Mouse (Mus musculus) embryonic facial prominence, embryonic 15.5 days (tissue): Measurements from ENCODE around the gene Gm37419. TPM values are rescaled to one million over a fixed set of nuclear protein-coding genes. Genes with fewer than 3 reads are reported as not detected.
A peak's percentile ranks its signal among the peaks of the same experiment; 100 is the strongest.

ENCODE experiments used
- ATAC-seq: fragments of 200-750 bp; cut with Nextera tagmentation; 2 replicates; pipeline ENCODE4 v1.8.0; 2017; ENCODE audit warnings: low read depth, moderate TSS enrichment; ENCODE audit not compliant: insufficient number of reproducible peaks, low FRiP score, low TSS enrichment
- H3K27ac ChIP-seq: fragments of 300-500 bp; sonication (generic); replicated peaks from 2 replicates; pipeline ENCODE4 v1.5.1; 2015; ENCODE audit warnings: mild to moderate bottlenecking, inconsistent platforms
- H3K27me3 ChIP-seq: fragments of 300-500 bp; sonication (generic); 2 replicates; pipeline ENCODE4 v1.6.1; 2015; ENCODE audit warnings: inconsistent platforms
- H3K36me3 ChIP-seq: fragments of 300-500 bp; sonication (generic); 2 replicates; pipeline ENCODE4 v1.6.1; 2015; ENCODE audit warnings: mild to moderate bottlenecking, inconsistent platforms
- H3K4me1 ChIP-seq: fragments of 300-500 bp; sonication (generic); 2 replicates; pipeline ENCODE4 v1.6.1; 2015; ENCODE audit warnings: inconsistent platforms
- H3K4me2 ChIP-seq: fragments of 300-500 bp; sonication (generic); replicated peaks from 2 replicates; pipeline ENCODE4 v1.6.1; 2015; ENCODE audit warnings: mild to moderate bottlenecking, inconsistent platforms
- H3K4me3 ChIP-seq: fragments of 300-500 bp; sonication (generic); replicated peaks from 2 replicates; pipeline ENCODE4 v1.5.1; 2015; ENCODE audit warnings: mild to moderate bottlenecking, inconsistent platforms
- H3K9ac ChIP-seq: fragments of 300-500 bp; sonication (generic); 2 replicates; pipeline ENCODE4 v1.6.1; 2015; ENCODE audit warnings: inconsistent platforms
- H3K9me3 ChIP-seq: fragments of 300-500 bp; sonication (generic); replicated peaks from 2 replicates; pipeline ENCODE4 v1.6.1; 2016; ENCODE audit warnings: inconsistent platforms
- WGBS: fragments of 180-500 bp; shearing (Covaris S2); methylation state at CpG from one replicate; pipeline ENCODE4 v1.1.7; 2015; 5-methylcytosine and 5-hydroxymethylcytosine counted together
- polyA plus RNA-seq: library from polyadenylated mRNA; unstranded; fragments of >200 nt; fragmentation: Nextera tagmentation; extraction: Ambion mirVana; gene quantifications from 2 replicates; pipeline ENCODE4 v1.2.1, GENCODE M21; 2015

Gene Gm37419
- polyA plus RNA-seq, 1 experiment from 2014 or later: not detected

GRCm38 (mm10) chr16:23987341-23988156 is 733 bp upstream of the Gm37419 start:
- 0% methylated on average over 64 of the region's 64 CpGs for WGBS
- peak overlapping the region; percentile 100 for H3K27ac ChIP-seq
- no peaks in the 10 kb centered on the region for H3K36me3 ChIP-seq
- peaks cover 54% of the 10 kb centered on the region for H3K4me1 ChIP-seq
- peak overlapping the region; percentile 96 for H3K4me2 ChIP-seq
- H3K4me3 ChIP-seq: peak overlapping the region; percentile 78
- H3K27me3 ChIP-seq: no peaks in the 10 kb centered on the region
- H3K9ac ChIP-seq: peak overlapping the region; percentile 86
- H3K9me3 ChIP-seq: no peaks in the 10 kb centered on the region
- no peak for ATAC-seq

- Histone ChIP-seq H3K27ac (peak overlapping the region; percentile 100), H3K4me1 (peaks cover 51% of the 10 kb centered on the region), H3K4me3 (peak overlapping the region; percentile 78), H3K9me3 (no peaks in the 10 kb centered on the region), H3K36me3 (no peaks in the 10 kb centered on the region), H3K4me2 (peak overlapping the region; percentile 96), H3K27me3 (no peaks in the 10 kb centered on the region), H3K9ac (peak overlapping the region; percentile 86)
- 0% methylated on average over 13 of the region's 13 CpGs for WGBS
- ATAC-seq: no peak
Measured at GRCm38 (mm10) chr16:23988157-23988465, 171 bp upstream of the Gm37419 start.

GRCm38 (mm10) chr16:23989209-23990160 is 1.2 kb downstream of the Gm37419 start:
- WGBS: 5% methylated on average over 25 of the region's 25 CpGs
- H3K36me3 ChIP-seq: no peaks in the 10 kb centered on the region
- no peaks in the 10 kb centered on the region for H3K27me3 ChIP-seq
- no peak for ATAC-seq
- peak overlapping the region; percentile 78 for H3K4me3 ChIP-seq
- H3K9me3 ChIP-seq: no peaks in the 10 kb centered on the region
- peak overlapping the region; percentile 86 for H3K9ac ChIP-seq
- H3K27ac ChIP-seq: peak overlapping the region; percentile 100
- peak overlapping the region; percentile 96 for H3K4me2 ChIP-seq
- H3K4me1 ChIP-seq: peaks cover 48% of the 10 kb centered on the region

- no peak for ATAC-seq
- peak overlapping the region; percentile 78 for H3K4me3 ChIP-seq
- H3K9me3 ChIP-seq: no peaks in the 10 kb centered on the region
- H3K27ac ChIP-seq: 0 out of 2 replicates have a peak overlapping the region, but pooled peaks have one; percentile 100
- no peaks in the 10 kb centered on the region for H3K27me3 ChIP-seq
- WGBS: 39% methylated on average over 11 of the region's 11 CpGs
- H3K4me1 ChIP-seq: peaks cover 41% of the 10 kb centered on the region
- H3K36me3 ChIP-seq: no peaks in the 10 kb centered on the region
- H3K9ac ChIP-seq: 0 out of 2 replicates have a peak overlapping the region, but pooled peaks have one; percentile 19
- H3K4me2 ChIP-seq: peak overlapping the region; percentile 96
Measured at GRCm38 (mm10) chr16:23990161-23990970, 2.1 kb downstream of the Gm37419 start.

- H3K4me1 ChIP-seq: peaks cover 32% of the 10 kb centered on the region
- ATAC-seq: no peak
- WGBS: 5% methylated on average over 4 of the region's 4 CpGs
- no peak overlapping the region for H3K9ac ChIP-seq
- no peak overlapping the region for H3K27ac ChIP-seq
- H3K4me3 ChIP-seq: no peak overlapping the region
- no peaks in the 10 kb centered on the region for H3K36me3 ChIP-seq
- H3K4me2 ChIP-seq: no peak overlapping the region
- H3K27me3 ChIP-seq: no peaks in the 10 kb centered on the region
- no peaks in the 10 kb centered on the region for H3K9me3 ChIP-seq
Measured at GRCm38 (mm10) chr16:23991170-23991569, 2.9 kb downstream of the Gm37419 start.

- H3K36me3 ChIP-seq: no peaks in the 10 kb centered on the region
- 77% methylated on average over 14 of the region's 14 CpGs for WGBS
- H3K9ac ChIP-seq: no peak overlapping the region
- H3K4me1 ChIP-seq: peaks cover 30% of the 10 kb centered on the region
- H3K4me3 ChIP-seq: no peak overlapping the region
- no peaks in the 10 kb centered on the region for H3K9me3 ChIP-seq
- H3K27ac ChIP-seq: no peak overlapping the region
- no peak for ATAC-seq
- H3K27me3 ChIP-seq: no peaks in the 10 kb centered on the region
- H3K4me2 ChIP-seq: no peak overlapping the region
Measured at GRCm38 (mm10) chr16:23991846-23992580, 3.7 kb downstream of the Gm37419 start.

- Histone ChIP-seq H3K27ac (peak overlapping the region; percentile 44), H3K4me2 (peak overlapping the region; percentile 29)
Measured at GRCm38 (mm10) chr16:23993351-23994321, 5.4 kb downstream of the Gm37419 start.

GRCm38 (mm10) chr16:23996342-23996741 is 8.1 kb downstream of the Gm37419 start:
- H3K4me1 ChIP-seq: peaks cover 17% of the 10 kb centered on the region
- 86% methylated on average over 7 of the region's 7 CpGs for WGBS
- no peaks in the 10 kb centered on the region for H3K36me3 ChIP-seq
- H3K27ac ChIP-seq: no peak overlapping the region
- no peaks in the 10 kb centered on the region for H3K9me3 ChIP-seq
- no peak overlapping the region for H3K4me3 ChIP-seq
- ATAC-seq: no peak
- H3K27me3 ChIP-seq: no peaks in the 10 kb centered on the region
- no peak overlapping the region for H3K9ac ChIP-seq
- no peak overlapping the region for H3K4me2 ChIP-seq

More at GRCm38 (mm10) chr16:23993351-23994321, 5.4 kb downstream of the Gm37419 start:
- H3K4me3 ChIP-seq: no peak overlapping the region
- WGBS: 35% methylated on average over 17 of the region's 17 CpGs
- no peaks in the 10 kb centered on the region for H3K9me3 ChIP-seq
- ATAC-seq: no peak
- no peak overlapping the region for H3K9ac ChIP-seq
- H3K4me1 ChIP-seq: peaks cover 30% of the 10 kb centered on the region
- H3K36me3 ChIP-seq: no peaks in the 10 kb centered on the region
- H3K27me3 ChIP-seq: no peaks in the 10 kb centered on the region

GRCm38 (mm10) chr16:23997228-23997627 is 8.9 kb downstream of the Gm37419 start:
- no peak for ATAC-seq
- Histone ChIP-seq H3K9ac (no peak overlapping the region), H3K4me2 (no peak overlapping the region), H3K4me3 (no peak overlapping the region), H3K27ac (no peak overlapping the region), H3K9me3 (no peaks in the 10 kb centered on the region), H3K4me1 (peaks cover 15% of the 10 kb centered on the region; the same call in 1 of the 2 replicates), H3K27me3 (no peaks in the 10 kb centered on the region), H3K36me3 (no peaks in the 10 kb centered on the region)
- WGBS: 76% methylated on average over 3 of the region's 3 CpGs
